Mouse (Mus musculus) fat pad, adult 2 months (tissue): ENCODE measurements around the gene Clcn2.

Source experiments
- DNase-seq: peaks from one replicate; pipeline ENCODE4 v3.0.0-alpha.2; 2011; ENCODE audit warnings: low read depth, low spot score; ENCODE audit errors: extremely low read depth

Clcn2 gene

DNA sequence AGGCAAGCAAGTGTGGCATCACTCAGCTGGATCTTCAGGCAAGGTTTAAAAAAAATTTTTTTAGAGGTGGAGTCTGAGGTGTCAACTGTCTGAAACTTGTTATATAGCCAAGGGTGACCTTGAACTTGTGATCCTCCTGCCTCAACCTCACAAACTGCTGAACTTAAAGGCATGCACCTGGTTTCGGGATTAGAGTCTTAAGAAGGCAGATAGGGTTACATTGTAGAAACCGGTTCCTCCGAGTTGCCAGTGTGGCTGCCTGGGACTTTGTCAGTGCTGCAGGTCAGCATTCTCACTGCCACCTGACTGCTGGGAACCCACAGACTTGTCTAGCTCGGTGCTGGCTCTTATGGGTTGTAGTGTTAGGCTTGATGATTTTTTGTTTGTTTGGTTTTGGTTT is 5.7 kb upstream of the Clcn2 start:
- DNase-seq = no peak

GRCm38 (mm10) chr16:20722736-20723135 is 5.2 kb upstream of the Clcn2 start:
- no peak for DNase-seq

- no peak for DNase-seq
Measured at GRCm38 (mm10) chr16:20721808-20722207, 4.3 kb upstream of the Clcn2 start.

DNA sequence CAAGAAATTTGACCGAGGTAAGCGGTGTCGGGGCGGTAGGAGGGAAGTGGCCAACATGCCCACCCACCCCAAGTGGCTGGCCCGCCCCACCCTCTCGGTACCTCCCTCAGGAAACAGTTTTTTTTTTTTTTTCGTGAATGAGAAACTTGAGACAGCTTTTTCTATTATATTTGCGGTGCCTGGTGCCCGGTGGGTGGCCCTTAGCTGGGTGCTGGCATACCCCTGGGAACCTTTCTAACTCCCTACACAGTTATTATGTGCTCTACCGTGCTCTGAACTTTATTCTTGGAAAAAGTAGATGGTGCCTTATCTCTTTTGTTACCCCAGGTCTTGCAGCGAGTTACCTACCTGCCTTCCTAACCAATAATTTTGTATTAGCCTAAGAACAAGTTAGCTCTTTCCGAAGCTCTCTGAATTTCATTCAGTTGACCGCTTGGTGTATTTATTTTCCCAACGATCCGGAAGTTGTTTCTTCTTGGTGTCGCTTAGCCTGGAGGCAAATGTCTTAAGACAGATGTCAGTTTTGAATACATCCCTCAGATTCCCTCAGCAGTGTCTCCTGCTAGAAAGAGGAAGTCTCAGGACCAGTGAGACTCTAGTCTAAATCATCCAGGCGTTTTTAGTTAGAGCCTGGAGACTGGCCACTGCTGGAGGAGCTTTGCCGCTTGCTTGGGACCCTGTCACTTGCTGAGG is 578 bp upstream of the Clcn2 start:
- DNase-seq = no peak

- DNase-seq = no peak
Measured at GRCm38 (mm10) chr16:20716841-20717180, 735 bp downstream of the Clcn2 start.

DNA sequence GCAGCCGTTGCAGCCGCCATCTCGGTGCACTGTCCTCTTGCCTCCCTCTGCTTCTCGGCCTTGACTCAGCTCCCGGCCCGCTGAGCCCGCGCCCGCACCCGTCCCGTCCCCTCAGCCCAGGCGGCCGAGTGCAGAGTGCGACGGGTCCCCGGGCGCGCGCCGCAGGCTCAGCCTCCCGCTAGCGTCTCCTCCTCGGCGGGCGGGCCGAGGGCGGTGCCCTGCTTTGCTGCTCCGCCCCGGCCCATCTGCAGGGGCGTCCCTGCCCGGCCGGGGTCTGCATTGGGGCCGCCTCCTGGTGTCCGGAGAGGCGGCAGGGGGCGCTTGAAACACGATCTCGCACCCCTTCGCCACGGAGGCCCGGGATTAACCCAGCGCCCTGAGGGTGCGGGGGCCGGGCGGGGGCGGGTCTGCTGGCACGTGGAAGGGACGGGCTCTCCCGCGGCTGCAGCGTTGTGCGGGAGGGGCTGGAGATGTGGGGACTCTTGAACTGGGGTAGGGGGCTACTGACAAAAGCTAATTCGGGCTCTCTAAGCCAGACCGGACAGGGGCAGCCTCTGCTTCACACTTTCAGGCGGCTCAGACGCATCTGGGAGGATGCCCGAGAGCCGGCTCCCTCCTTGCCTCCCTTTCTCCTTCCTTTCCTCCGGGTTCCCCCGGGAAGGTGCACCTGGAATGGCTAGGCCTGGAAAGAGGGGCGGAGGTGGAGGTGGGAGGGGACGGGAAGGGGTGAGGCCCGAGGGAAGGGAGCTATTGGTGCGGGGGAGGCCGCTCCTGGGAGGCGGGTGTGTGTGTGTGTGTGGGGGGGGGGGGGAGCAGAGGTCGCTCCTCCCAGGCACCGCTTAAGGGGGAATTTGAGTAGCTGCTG is 1.3 kb downstream of the Clcn2 start:
- no peak for DNase-seq

GRCm38 (mm10) chr16:20715566-20715965 is 2.0 kb downstream of the Clcn2 start:
- no peak for DNase-seq

DNA sequence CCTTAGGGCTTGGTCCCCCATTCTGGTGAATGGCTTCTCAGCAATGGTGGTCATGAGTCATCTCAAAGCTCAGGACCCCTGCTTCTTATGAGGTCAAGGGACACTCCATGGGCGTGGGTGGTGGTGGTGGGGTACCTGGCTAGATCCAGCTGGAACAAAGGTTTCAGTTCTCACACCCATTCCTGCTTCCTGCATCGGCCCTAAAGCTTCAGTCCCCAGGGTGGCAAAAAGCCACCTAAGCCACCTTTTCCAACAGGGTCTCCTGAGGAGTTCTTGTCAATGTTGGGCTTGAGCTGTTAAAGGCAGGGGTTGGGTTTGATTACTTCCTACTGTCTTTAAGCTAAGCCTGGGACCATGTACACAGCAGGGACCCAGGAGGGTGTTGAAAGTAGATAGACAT is 2.4 kb downstream of the Clcn2 start:
- DNase-seq = no peak

DNA sequence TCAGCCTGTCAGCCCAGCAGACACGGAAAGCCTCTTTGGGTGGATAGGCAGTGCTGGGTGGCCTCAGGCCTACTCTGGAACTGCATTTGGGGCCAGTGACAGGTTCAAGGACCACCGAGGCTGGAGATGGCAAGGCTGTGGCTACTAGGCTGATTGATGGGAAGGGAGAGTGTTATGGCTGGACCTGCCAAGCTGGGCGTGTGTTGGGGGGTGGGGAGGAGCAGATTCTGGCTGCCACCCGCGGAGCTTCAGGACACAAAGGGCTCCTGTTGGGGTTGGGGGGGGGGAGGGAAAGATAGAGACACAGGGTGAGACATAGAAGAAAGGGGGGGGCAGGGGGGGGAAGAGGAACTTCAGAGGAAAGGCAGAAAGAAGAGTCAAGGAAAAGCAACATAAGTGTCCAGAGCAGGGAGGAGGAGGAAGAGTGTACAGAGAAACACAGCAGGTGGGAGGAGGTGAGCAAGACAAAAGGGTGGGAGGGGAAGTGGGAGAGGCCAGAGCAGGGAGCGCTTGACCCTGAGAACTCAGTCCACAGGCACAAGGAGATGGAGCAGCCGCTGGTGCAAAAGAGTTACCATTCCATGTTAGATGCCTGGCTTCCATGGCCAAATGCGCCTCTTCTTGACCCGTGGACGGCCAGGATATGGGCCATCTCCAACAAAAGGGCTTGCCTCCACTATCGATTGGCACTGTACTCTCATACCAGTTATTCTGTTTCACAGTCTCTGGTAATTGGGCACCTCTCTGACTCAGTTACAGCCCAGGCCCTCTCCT is 3.1 kb downstream of the Clcn2 start:
- DNase-seq = no peak

- DNase-seq = no peak
Measured at GRCm38 (mm10) chr16:20712889-20713288, 4.7 kb downstream of the Clcn2 start.

DNA sequence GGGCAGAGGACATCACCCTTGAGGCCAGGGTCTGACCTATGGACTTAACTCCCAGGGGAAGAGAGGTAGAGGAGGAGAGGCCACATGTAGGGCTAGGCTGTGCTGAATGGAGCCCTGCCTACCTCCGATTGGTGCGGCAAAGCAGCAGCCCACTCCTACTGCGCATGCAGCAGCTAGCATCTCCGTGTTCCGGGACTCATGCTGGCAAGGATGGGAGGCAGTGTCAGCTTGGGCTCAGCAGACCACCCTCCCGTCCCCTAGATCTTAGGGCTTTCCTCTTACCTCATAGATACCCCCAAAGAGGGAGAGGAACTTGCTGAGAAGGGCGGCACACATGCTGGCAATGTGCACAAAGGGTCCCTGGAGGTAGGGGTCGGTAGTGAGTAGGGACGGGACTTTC is 5.4 kb downstream of the Clcn2 start:
- no peak for DNase-seq

DNA sequence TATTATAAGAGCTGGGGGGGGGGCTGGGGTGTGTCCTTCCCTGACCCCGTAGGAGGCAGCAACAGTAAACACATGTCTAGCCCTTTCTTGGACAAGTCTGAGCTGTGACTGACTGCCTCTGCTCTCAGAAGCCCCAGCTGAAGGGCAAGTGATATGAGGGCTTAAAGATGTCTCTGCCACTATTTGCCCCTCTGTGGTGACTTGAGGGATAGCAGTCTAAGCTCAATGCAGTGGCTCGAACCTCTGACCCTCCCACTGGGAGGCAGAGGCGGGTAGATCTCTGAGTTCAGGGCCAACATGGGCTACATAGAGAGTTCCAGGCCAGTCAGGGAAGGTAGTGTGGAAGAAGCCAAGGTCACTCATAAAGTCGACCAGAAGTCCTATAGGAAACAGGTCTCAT is 6.7 kb downstream of the Clcn2 start:
- DNase-seq = no peak

GRCm38 (mm10) chr16:20710370-20710769 is 7.2 kb downstream of the Clcn2 start:
- DNase-seq = no peak

- no peak for DNase-seq
Measured at GRCm38 (mm10) chr16:20708939-20709734, 8.4 kb downstream of the Clcn2 start.

DNA sequence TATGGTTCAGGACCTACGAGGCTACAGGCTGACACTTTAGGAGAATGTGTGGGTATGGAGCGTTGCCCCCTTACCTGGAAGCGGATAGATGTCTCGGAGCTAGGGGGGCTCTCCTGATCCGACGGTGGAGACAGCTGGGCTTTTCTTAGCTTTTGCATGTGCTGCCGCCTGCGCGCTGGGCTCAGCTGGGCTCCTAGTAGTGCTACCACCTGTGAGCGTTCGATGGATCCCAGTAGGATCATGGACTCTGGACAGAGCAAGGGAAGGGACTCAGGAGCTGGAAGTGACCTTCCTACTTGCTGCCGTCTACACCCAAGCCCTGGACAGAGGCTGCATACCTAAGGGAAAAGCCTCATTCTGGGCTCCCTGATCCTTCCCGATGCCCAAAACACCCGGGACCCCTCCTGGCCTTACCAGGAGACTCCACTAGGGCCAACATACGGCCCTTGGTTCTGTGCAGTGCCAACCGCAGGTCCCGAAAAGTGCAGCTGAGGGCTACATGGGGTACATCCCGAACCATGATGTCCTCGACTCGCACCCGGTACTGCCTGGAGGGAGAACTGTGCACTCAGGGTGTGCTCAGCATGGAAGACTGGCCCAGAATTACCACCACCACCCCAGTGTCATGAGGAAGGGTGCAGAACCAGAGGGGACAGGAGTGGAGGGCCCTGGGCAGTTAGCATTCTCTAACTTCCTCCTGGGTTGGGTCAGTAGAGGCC is 9.2 kb downstream of the Clcn2 start:
- no peak for DNase-seq

- DNase-seq = no peak
Measured at GRCm38 (mm10) chr16:20706407-20707055, 11.0 kb downstream of the Clcn2 start.

DNA sequence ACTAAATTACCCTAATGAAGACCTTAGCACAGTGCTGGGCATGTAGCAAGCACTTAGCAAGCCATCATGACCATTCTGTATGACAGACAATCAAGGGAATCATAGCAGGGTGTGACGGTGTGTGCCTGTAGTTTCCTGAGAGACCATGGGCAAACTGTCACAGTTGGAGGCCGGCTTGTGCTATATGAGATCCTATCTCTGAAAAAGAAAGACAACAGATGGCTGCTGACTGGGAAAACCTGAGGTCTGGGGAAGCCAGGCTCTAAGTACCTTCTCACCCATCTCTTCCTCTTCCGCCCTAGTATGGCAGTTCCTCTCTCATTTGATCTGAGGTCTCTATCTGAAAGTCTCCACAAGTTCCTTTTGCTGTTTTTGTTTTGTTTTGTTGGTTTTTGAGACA is 11.8 kb downstream of the Clcn2 start:
- no peak for DNase-seq

DNA sequence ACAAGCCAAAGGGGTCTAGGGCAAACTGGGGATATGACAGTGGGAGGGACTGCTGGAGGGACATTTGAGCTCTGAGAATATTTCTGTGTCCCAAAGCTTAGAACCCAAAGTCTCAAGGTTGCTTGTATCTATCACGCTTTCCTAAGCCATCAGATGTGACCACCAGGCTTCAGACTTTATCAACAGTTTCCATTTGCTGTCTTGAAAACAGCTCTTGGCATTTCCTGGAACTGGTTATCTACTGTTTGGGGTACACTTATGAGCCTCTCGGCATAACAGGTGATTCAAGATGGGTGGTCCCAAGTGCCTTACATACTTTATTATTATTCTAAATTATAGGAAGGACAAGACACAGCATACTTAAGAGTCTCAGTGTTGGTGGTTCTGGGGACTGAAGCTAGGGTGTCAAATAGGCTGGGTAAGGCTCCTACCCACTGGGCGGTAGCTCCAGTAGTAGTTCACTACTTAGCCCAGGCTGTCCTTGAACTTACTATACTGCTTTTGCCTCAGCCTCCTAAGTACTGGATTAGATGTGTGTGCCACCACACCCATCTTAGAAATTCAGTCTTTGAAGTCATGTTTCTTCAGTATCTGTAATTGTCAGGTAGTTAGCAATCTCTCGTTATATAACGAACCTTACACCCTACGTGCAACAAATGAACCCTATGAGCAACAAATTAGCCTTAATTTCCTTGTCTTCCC is 13.7 kb downstream of the Clcn2 start:
- DNase-seq = no peak

DNA sequence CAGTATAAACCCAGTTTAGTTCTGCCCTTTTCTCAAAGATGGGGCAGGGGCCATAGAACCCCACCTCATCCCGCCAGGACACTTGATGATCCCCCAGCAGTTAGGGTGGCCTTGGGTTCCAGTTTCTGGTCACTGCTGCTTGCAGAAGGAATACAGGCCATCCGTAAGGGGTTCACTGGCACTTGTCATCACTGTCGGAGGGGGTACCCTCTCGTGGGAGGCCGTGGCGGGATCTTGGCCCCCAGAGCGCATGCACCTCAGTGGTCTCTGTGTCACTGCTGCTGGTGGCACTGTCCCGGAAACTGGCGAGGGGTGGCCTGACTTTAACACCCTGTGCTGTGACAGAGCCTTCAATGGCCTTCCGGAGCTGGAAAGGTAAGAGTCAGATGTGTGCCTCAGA is 14.5 kb downstream of the Clcn2 start:
- DNase-seq = no peak
